9 mouse cellular contexts compared by ENCODE assay signal in the genomic region with DNA sequence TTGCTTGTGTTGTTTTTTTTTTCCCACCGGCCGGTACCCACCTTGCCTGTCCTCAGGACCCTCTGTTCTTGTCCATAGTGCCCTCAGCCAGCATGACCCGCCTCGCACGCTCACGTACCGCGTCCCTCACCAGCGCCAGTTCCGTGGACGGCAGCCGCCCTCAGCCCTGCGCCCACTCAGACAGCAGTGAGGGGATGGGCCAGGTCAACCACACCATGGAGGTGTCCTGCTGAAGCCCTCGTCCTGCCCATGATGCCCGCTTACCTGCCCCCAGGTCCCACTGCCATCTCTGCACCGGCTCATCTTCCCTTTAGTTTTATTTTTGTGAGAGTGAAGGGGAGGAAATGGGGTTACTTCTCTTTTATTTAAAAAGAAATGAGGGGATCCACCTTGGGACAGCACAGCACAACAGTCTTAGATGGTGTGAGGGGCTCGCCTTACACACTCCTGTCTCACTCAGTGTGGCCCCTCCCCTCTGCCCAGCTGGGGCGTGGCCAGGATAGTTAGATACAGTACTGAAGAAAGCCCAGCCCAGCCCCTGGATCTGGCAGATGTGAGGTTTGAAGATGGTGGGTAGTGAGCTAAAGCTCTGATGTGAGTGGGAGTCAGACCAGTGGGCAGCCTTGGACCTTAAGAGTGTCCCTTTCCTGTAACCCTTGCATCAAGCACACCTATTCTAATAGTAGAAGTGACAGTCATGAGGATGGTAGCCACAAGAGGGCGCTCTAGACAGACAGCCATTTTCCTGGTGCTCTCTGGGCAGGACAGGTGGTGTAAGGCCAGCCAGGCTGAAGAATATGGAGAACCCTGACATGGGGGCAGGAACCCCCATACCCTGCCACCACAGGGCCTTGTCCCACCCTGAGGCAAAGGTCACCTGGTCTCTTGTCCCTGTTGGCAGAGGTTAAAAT. TPM values are rescaled to one million over a fixed set of nuclear protein-coding genes. Genes with fewer than 3 reads are reported as not detected.
DNase-seq lines count a peak whose midpoint lies in the region; ATAC-seq and TF ChIP-seq lines count a peak whose summit lies in the region.
"Had no signal": no experiment of that assay in that cellular context is flagged by ENCODE, and none has a peak within 500 bp of the region (broad histone marks: within the 10 kb centered on the region; RNA-seq: fewer than 3 reads in every experiment).

No protein-coding gene starts in this region.

- H3K4me1 ChIP-seq in forebrain, postnatal 0 days (ENCODE audit: insufficient read depth) = peaks cover 9% of the 10 kb centered on the region
- H3K4me1 ChIP-seq in limb, embryonic 11.5 days (ENCODE audit: control insufficient read depth, insufficient read depth, low read length) = peaks cover 9% of the 10 kb centered on the region
- H3K4me1 ChIP-seq in midbrain, embryonic 16.5 days (ENCODE audit: control insufficient read depth, insufficient read depth, low read length) = peaks cover 16% of the 10 kb centered on the region
- H3K4me1 ChIP-seq in stomach, postnatal 0 days (replicated peaks; ENCODE audit: control insufficient read depth, insufficient read depth) = 0 out of 2 replicates have a peak, but pooled peaks cover 3% of the 10 kb centered on the region

- no peak overlapping the region for H3K4me3 ChIP-seq in forebrain, postnatal 0 days (ENCODE audit: low read depth, low read length)
- no peak overlapping the region for H3K4me3 ChIP-seq in limb, embryonic 11.5 days (ENCODE audit: low read depth, low read length)
- H3K4me3 ChIP-seq in midbrain, embryonic 16.5 days (ENCODE audit: low read depth, low read length) = no peak overlapping the region
- H3K4me3 ChIP-seq in stomach, postnatal 0 days (ENCODE audit: low read depth, low read length) = no peak overlapping the region

- peak; percentile 71 for DNase-seq in urinary bladder, postnatal 14 days (ENCODE audit: low spot score)
- DNase-seq in urinary bladder, adult 2 months (ENCODE audit: low spot score) = no peak
- DNase-seq in cerebellum, adult 11 months = peak; percentile 69
- peak; percentile 69 for DNase-seq in forebrain, postnatal 0 days
- DNase-seq in limb, embryonic 11.5 days (ENCODE audit: low spot score) = peak; percentile 85
- peak; percentile 83 for DNase-seq in stomach, postnatal 0 days (ENCODE audit: low spot score)

- WGBS in forebrain, postnatal 0 days = 80% methylated on average over 19 of the region's 19 CpGs
- WGBS in limb, embryonic 11.5 days = 79% methylated on average over 19 of the region's 19 CpGs
- 85% methylated on average over 19 of the region's 19 CpGs for WGBS in midbrain, embryonic 16.5 days
- 76% methylated on average over 19 of the region's 19 CpGs for WGBS in stomach, postnatal 0 days

- H3K27me3 ChIP-seq in forebrain, postnatal 0 days (ENCODE audit: insufficient read depth, low read length) = no peaks in the 10 kb centered on the region
- H3K27me3 ChIP-seq in limb, embryonic 11.5 days (ENCODE audit: control insufficient read depth, insufficient read depth, low read length) = no peaks in the 10 kb centered on the region
- no peaks in the 10 kb centered on the region for H3K27me3 ChIP-seq in midbrain, embryonic 16.5 days (ENCODE audit: control insufficient read depth, insufficient read depth, low read depth, low read length)
- no peaks in the 10 kb centered on the region for H3K27me3 ChIP-seq in stomach, postnatal 0 days (ENCODE audit: control insufficient read depth, insufficient read depth, low read length)

- TF ChIP-seq EP300 in stomach, postnatal 0 days (optimal IDR thresholded peaks at IDR 0.05) = no peak

- peaks cover 66% of the 10 kb centered on the region for H3K36me3 ChIP-seq in forebrain, postnatal 0 days (ENCODE audit: insufficient read depth)
- H3K36me3 ChIP-seq in limb, embryonic 11.5 days (ENCODE audit: control insufficient read depth, insufficient read depth, low read length) = peaks cover 4% of the 10 kb centered on the region; the same call in 1 of the 2 replicates
- H3K36me3 ChIP-seq in midbrain, embryonic 16.5 days (ENCODE audit: control insufficient read depth, insufficient read depth, low read length) = peaks cover 33% of the 10 kb centered on the region
- no peaks in the 10 kb centered on the region for H3K36me3 ChIP-seq in stomach, postnatal 0 days (ENCODE audit: control insufficient read depth, insufficient read depth, low read length)

- no peak for ATAC-seq in forebrain, postnatal 0 days
- ATAC-seq in inflammation-experienced regulatory T-cells, adult 6 months = peak; percentile 62
- peak; percentile 32; the same call in 1 of the 2 replicates for ATAC-seq in limb, embryonic 11.5 days (ENCODE audit: insufficient number of reproducible peaks, low FRiP score, low TSS enrichment, low read depth)
- peak; percentile 18; the same call in 1 of the 2 replicates for ATAC-seq in midbrain, embryonic 16.5 days
- ATAC-seq in stomach, postnatal 0 days (ENCODE audit: low FRiP score, low TSS enrichment) = peak; percentile 45

- peak; percentile 81 for TF ChIP-seq CTCF in forebrain, postnatal 0 days (IDR thresholded peaks at IDR 0.05; ENCODE audit: low read depth)
- TF ChIP-seq CTCF in stomach, postnatal 0 days (IDR thresholded peaks at IDR 0.05; ENCODE audit: low read depth) = peak; percentile 88

- no peak overlapping the region for H3K9ac ChIP-seq in forebrain, postnatal 0 days
- H3K9ac ChIP-seq in limb, embryonic 11.5 days (ENCODE audit: low read length) = no peak overlapping the region
- no peak overlapping the region for H3K9ac ChIP-seq in midbrain, embryonic 16.5 days (ENCODE audit: low read depth, low read length)
- no peak overlapping the region for H3K9ac ChIP-seq in stomach, postnatal 0 days (ENCODE audit: low read length)

- H3K4me2 ChIP-seq in forebrain, postnatal 0 days (ENCODE audit: low read depth) = no peak overlapping the region
- no peak overlapping the region for H3K4me2 ChIP-seq in limb, embryonic 11.5 days (ENCODE audit: low read depth, severe bottlenecking)
- no peak overlapping the region for H3K4me2 ChIP-seq in midbrain, embryonic 16.5 days (ENCODE audit: low read length)
- no peak overlapping the region for H3K4me2 ChIP-seq in stomach, postnatal 0 days (replicated peaks; ENCODE audit: low read depth)

- no peaks in the 10 kb centered on the region for H3K9me3 ChIP-seq in forebrain, postnatal 0 days (ENCODE audit: low read length)
- H3K9me3 ChIP-seq in limb, embryonic 11.5 days (ENCODE audit: control insufficient read depth, low read length) = no peaks in the 10 kb centered on the region
- no peaks in the 10 kb centered on the region for H3K9me3 ChIP-seq in midbrain, embryonic 16.5 days (replicated peaks; ENCODE audit: control insufficient read depth, low read length, poor library complexity, severe bottlenecking)
- H3K9me3 ChIP-seq in stomach, postnatal 0 days (ENCODE audit: control insufficient read depth, low read length) = no peaks in the 10 kb centered on the region

- H3K27ac ChIP-seq in forebrain, postnatal 0 days (ENCODE audit: low read depth, low read length) = no peak overlapping the region
- H3K27ac ChIP-seq in limb, embryonic 11.5 days (replicated peaks; ENCODE audit: low read depth, low read length) = no peak overlapping the region
- H3K27ac ChIP-seq in midbrain, embryonic 16.5 days (ENCODE audit: low read length) = no peak overlapping the region
- no peak overlapping the region for H3K27ac ChIP-seq in stomach, postnatal 0 days (replicated peaks)
- H3K27ac ChIP-seq: macrophage had no signal

RNA-seq across cellular contexts. Expression of a gene that starts 2.3 kb away (rescaled TPM):
- 30.1 and 31.3 TPM in 2 replicates for polyA plus RNA-seq in urinary bladder, adult 2 months (2012; rRNA removed)
- total RNA-seq in forebrain, postnatal 0 days (2014; rRNA removed) = 24.9 and 29.8 TPM in 2 replicates
- polyA plus RNA-seq in forebrain, postnatal 0 days (2015; fragmentation: Nextera tagmentation; extraction: Ambion mirVana) = 37.1 and 40.0 TPM in 2 replicates
- polyA plus RNA-seq in inflammation-experienced regulatory T-cells, adult 6 months (2017; shearing (Covaris generic)) = 10 to 100 TPM in 1 of 3 experiments, 1 to 10 TPM in 2; 6.3 to 10.5 (median 9.7) TPM
- polyA plus RNA-seq in limb, embryonic 11.5 days (2014; fragmentation: Nextera tagmentation; extraction: Ambion mirVana) = 17.8 and 19.7 TPM in 2 replicates
- 34.3 TPM in 2 replicates for polyA plus RNA-seq in midbrain, embryonic 16.5 days (2015; fragmentation: Nextera tagmentation; extraction: Ambion mirVana)
- polyA plus RNA-seq in stomach, postnatal 0 days (2015; fragmentation: Nextera tagmentation; extraction: Ambion mirVana) = 19.9 and 23.7 TPM in 2 replicates

RNA-seq across cellular contexts. Expression of a gene that starts 36.6 kb away (rescaled TPM):
- polyA plus RNA-seq in urinary bladder, adult 2 months (2012; rRNA removed) = 55.5 and 62.5 TPM in 2 replicates
- total RNA-seq in forebrain, postnatal 0 days (2014; rRNA removed) = 549 and 619 TPM in 2 replicates
- 428 and 484 TPM in 2 replicates for polyA plus RNA-seq in forebrain, postnatal 0 days (2015; fragmentation: Nextera tagmentation; extraction: Ambion mirVana)
- 1 to 10 TPM; 1.3 to 2.7 (median 1.7) TPM for polyA plus RNA-seq in inflammation-experienced regulatory T-cells, adult 6 months (2017; shearing (Covaris generic))
- 8.7 and 11.3 TPM in 2 replicates for polyA plus RNA-seq in limb, embryonic 11.5 days (2014; fragmentation: Nextera tagmentation; extraction: Ambion mirVana)
- polyA plus RNA-seq in midbrain, embryonic 16.5 days (2015; fragmentation: Nextera tagmentation; extraction: Ambion mirVana) = 394 and 511 TPM in 2 replicates
- polyA plus RNA-seq in stomach, postnatal 0 days (2015; fragmentation: Nextera tagmentation; extraction: Ambion mirVana) = 17.1 and 17.9 TPM in 2 replicates
